Mouse (Mus musculus) 416B (cell line): Measurements from ENCODE around the gene Cd86.

ENCODE experiments used
- DNase-seq: peaks from one replicate; pipeline ENCODE4 v3.0.0; 2011; ENCODE audit warnings: low read depth

Cd86 gene

DNA sequence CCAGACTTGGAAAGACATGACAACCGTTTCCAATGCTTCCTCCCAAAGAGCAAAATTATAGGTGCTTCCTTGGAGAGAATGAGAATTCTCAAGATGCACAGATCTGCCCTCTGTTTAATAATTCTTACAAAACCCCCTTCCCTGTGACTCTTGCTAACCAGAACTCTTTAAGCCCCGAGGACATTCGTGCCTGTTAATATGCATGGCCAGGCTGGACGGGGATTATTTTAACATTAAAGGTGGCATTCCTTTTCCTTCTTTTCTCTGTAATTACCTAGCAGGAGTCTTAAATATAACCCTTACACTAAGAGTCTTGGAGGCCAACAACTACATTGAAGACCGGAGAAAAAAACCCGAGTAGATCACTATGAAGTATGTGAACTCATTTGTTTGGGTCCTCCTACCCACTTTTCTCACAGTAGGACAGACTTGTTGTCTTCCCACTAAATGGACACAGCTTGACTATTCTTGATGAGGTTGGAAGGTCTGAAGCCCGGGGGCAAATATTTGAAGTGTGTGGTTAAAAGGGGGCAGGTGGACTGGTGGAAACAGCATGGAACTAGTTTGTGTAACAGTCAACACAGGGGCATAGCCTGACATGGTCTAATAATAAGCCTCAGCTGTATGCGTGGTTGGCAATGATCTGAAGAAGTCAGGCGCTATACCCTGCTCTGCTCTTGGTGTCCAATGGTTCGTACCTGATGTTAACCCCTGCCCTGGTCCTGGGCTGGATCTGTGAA, 69.0 kb downstream of the Cd86 start:
- no peak for DNase-seq

DNA sequence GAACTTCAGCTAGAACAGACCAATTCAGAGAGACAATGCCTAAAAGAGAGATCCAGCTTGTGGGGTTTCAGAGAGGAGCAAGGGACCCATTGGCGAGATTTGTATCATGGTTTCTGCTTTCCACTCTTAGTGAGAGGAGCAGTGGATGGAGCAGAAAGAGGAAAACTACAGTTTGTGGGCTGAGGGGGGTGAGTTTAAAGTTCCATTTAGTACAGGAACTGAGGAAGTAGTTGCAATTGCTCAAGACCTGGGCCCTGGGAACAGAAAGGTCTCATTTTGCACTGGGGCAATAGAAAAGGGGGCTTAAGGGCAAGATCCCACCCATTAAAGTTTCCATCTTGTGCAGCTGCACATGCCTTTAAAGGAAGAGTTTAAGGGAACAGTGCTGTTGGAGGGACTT, 76.0 kb downstream of the Cd86 start:
- no peak for DNase-seq

DNA sequence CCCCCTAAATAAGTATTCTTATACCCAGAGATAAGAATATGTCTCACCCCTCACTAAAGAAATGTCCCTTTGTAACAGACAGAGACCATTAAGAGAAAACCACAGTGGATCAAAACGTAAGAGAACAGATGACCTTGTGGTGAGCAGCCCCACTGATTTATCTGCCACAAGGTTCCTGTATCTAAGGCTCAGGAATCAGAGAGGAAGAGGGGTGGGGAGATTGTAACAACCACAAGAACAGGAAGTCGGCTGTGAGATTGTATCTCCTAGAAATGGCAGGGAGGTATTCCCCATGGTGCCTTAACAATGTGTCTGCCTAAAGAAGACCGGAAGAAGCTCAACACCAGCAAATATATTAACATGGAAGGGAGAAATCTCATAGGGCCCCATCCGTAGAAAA, 77.9 kb downstream of the Cd86 start:
- DNase-seq, result peak; percentile 87

DNA sequence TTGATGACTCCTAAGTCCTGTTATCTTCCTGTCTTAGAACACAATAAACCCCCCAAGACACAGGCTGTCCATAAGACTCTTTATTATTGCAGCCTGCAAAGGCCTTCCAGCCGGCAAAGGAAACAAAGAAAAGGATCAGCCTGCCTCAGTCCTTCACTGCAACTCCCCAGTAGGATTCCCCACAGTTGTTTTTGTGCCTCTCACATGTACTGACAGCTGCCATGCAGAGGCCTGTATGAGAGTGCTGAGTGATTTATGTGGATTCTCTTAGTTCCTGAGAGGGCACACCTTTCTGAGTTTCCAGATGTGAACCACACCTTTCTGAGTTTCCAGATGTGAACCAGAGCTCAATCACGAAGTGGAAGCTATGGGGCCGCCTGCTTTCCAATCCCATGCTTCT, 83.8 kb downstream of the Cd86 start:
- no peak for DNase-seq

DNA sequence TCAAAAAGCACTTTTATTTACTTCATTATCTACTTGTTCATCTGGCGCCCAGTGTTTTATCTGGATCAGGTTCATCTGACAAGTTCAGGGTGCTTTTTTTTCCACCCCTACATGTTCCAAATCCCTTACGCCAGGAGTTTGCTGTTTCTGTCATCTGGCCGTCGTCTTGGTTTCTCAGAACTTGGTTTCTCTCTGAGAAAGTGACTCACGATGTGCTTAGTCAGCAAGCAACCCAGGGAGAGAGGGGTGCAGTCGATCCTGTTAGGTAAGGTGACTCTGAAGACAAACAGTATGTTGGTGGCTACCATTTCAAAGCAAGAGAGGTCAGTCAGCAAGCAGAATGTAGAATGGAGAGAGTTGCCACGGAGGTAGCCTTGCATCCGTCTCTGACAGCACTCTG, 93.9 kb downstream of the Cd86 start:
- no peak for DNase-seq

DNA sequence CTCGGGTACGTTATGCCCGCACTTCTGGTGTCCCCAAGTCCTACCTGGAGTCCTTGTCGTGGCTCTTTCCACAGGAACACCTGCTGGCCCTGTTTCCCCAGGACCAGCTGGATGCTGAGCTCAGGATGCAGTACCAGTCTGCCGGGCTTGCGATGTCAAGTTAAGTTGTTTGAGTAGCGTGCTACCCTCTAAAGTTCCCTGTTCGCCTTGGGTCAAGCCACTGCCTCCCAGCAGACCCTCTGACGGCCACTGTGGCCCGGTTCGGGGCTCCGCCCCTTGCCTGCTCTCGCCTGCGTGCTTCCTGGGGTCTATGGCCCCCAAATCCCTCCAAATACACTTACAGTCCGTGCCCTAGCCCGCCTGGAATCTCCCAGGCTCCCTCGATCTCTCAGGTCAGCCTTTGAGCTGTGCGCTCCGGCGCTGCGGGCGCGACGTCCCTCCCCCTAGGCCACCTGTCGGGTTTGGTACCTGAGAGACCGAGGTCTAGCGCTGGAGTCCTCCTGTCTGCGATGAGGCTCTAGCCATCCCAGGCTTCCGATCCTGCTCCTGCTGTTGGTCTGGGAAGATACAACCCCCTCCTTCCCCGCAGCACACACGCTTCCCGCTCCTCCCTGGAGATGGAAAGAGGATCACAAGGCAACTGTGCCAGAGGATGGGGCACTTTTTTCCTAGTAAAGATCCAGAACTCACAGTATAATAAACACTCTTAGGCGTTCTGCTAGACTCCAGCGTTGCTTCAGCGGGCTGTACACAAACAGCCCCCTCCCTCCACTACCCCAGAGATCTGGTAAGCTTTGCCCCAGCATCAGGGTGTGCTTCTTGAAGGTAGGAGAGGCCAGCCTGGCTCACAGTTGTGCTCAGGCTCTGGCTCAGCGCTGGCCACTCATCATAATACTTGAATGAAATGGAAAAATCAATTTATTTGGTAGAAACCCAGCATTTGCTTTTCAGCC, 104.2 kb downstream of the Cd86 start, which contains the start of gene Casr:
Gene Casr (minus strand): TSS at position 756 of the 953 bp plus-strand sequence.
- DNase-seq, result no peak

DNA sequence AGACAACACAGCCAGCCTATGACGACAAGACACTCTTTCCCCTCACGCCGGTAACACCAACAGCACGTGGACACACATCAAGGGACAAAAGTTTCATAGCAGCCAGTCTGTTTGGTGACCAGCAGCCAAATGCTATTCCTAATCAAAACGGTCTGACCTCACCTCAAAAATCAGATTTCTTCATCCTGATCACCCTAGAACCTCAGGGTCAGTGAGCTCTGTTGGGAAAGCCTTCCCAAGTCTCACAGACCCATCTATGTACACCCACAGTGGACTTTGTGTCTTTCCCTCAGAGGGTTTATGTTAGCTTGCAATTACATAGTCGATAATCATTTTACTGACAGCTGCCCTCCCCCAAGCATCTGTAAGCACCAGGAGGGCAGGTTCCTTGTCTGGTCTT, 106.3 kb downstream of the Cd86 start:
- DNase-seq, result no peak

DNA sequence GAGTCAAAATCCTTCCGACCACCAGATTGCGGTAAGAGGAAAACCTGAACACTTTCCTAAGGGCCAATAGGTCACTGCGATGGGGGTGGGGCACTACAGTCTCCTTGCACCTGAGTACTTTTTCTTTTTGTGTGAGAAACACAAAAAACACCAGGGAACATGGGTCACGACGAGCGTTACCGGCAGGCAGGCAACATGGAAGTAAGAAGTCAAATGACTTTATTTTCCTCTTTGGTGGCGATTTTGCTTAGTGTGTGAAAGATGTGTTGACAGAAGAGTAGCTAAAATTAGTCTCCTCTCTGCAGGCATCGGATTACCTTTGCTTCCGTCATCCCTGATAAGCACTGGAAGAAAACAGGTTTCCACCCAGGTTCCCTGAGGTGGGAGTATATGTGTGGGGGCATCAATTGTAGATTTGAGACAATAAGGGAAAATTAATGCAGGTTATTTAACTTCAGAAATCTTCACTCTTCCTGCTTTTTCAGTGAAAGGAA, 110.2 kb downstream of the Cd86 start:
- DNase-seq, result no peak
